Mouse (Mus musculus) liver, adult 2 months (tissue): ENCODE measurements around the gene 6330409D20Rik.

Experiments
- CTCF ChIP-seq: fragments of 200-500 bp; IDR thresholded peaks from 2 replicates; pipeline ENCODE4 v1.5.1; 2011; ENCODE audit warnings: low read depth, low read length, control low read depth
- POLR2A ChIP-seq: fragments of 200-500 bp; IDR thresholded peaks from 2 replicates; pipeline ENCODE4 v1.6.1; 2011; ENCODE audit warnings: low read length, control low read depth; ENCODE audit not compliant: insufficient read depth; ENCODE audit errors: extremely low read depth

DNA sequence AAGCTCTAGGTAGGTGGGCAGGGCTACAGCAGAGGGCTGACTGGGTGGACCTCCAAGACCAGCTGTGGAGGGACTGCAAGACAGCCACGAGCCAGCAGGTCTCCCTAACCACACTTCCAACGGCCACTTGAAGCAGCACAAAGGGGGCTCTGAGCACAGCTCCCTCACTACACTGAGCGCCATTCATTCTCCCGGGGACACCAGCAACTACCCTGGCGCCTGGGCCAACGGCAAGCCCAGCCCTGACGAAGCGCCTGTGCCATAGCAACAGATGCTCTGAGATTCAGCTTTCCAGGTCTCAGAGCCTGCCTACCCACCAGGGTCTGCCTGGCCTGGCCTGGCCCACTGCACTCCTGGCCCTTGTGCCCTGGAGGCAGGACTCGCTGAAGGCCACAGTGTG is 22.1 kb downstream of the 6330409D20Rik start:
- TF ChIP-seq CTCF, result no peak
- no peak for TF ChIP-seq POLR2A
